Mouse (Mus musculus): ENCODE data around the gene C1qtnf6.

GRCm38 (mm10) chr15:78510736-78511135 lies 20.5 kb downstream of the C1qtnf6 start:
- TF ChIP-seq POLR2A (IDR thresholded peaks at IDR 0.05; ENCODE audit: borderline replicate concordance, insufficient read depth, low read length) (no peak), CTCF (IDR thresholded peaks at IDR 0.05; ENCODE audit: borderline replicate concordance, insufficient read depth, low read depth, low read length) (no peak)

Measured in cerebellum, adult 2 months (tissue).